Mouse (Mus musculus) lung, postnatal 10 days (tissue): ENCODE results near the gene Auts2.

ENCODE experiments used
- DNase-seq: peaks from one replicate; pipeline ENCODE4 v3.0.0; 2021

Auts2 gene

GRCm38 (mm10) chr5:132072356-132072755, 470.8 kb downstream of the Auts2 start:
- DNase-seq: no peak

DNA sequence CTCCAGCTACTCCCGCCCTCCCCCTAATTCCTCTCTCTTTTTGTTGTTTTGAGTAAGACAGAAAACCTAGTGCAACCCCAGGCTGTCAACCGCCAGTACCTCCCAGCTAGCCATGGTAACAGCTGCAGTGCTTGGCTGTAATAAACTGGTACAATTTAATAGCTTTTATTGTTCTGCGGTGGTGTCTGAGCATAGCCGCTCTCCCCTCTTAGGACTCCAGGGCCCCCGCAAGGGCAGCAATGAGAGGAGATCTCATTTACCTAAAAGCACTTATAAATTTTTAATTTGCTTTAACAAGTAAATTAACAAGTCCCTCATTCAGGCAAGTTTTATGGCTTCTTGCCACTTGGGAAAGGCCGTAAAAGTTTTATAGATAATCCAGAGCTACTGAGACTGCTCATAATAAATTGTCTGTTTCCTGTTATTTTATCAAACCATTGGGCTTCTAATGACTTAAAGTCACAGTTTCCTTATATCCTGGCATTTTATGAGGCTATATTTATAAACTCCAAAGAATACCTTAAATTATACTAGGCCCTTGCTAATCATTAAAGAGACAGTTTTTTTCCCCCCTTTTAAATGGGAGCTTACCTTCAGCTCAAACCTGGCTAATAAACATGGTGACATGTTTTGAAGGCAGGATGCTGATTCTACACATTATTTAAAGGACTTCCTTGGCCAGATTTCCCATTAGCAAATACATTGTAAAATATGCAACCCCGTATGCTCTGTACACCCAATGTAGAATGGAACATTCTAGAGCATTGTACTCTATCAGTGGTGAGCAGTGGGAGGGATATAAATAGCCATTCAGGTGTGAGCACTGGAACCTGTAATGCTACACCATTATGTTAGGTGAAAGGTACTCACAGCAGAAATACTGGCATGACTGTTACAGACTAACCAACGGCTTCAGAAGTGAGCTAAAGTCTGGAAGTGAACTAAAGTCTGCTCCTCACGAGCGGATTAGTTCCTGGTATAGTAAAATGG, 475.1 kb downstream of the Auts2 start:
- DNase-seq: no peak

DNA sequence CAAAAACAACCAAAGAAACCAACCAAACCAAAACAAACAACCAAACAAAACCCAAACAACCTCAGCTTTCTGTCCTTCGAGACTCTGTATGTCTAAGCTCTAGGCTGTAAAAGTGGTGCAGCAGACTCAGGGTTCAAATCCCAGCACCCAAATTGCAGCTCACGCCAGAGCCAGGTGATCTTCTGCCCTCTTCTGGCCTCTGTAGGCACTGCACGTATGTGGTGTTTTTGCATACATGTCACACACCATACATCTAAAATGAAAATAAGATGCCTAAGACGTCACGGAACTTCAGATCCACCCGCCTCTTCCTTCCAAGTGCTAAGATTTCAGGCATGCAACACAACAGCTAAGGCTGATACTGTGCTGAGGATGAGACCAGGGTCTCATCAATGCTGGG, 483.0 kb downstream of the Auts2 start:
- no peak for DNase-seq

DNA sequence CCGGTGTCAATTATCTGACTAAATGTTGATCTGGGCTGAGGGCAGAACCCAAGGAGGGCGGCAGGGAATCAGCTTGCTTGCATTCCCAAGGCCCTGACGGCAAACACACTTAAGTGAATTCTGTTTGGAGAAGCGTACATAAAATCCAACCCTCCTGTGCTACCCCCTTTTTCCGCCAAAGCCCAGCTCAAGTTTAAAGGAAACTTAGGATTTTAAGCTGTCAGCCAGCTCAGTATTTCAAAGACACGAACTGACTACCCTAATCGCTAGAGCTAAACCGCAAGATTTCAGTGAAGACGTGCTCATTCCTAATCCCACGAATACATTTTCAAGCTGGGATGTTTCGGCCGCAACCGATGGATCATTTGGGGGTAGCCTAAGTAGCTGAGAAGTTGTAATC, 490.5 kb downstream of the Auts2 start:
- DNase-seq: no peak

DNA sequence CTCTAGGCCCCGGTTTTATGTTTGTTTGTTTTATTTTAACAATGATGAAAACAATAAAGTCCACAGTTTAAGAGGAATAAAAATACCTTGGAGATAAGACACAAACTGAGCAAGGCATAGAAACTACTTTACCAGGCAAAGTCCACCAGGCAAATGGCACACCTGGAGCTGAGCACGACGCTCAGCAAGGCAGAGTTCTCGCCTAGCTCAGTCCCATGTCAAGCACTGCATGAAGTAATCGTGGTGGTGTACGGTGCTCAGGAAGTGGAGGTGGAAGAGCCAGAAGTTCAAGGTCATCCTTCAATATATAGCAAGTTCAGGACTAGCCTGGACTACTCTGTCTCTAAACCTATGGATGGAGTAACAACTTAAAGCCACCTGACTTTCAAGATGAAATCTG, 503.6 kb downstream of the Auts2 start:
- no peak for DNase-seq

- DNase-seq: no peak
Measured at GRCm38 (mm10) chr5:132033491-132034350, 509.4 kb downstream of the Auts2 start.

DNA sequence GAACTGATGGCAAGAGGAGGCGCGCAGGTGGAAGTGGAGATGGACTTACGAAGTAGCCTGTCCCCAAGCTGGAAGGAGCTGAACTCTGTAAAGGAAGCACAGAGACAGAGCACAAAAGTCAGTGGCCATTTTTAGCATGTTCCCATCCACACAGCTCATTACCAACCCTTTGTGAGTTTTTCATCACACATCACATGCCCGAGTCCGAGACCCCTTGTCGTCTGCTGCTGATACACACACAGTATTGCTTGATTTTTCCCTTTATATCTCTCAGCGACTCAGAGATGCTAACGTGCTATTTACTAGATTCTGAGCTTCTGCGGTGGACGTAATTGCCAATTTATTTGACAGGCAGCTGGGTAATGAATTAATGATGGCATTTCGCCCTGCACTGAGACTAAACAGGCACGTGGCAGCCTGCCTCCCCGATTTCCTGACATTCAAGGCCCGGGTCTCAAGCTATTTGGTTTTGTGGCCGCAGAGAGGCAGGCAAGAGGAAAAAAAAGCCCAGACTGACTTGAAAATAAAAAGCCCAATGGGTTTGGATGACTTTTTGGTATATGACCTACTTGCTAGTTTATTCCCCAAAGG, 512.1 kb downstream of the Auts2 start:
- DNase-seq: peak; percentile 34

DNA sequence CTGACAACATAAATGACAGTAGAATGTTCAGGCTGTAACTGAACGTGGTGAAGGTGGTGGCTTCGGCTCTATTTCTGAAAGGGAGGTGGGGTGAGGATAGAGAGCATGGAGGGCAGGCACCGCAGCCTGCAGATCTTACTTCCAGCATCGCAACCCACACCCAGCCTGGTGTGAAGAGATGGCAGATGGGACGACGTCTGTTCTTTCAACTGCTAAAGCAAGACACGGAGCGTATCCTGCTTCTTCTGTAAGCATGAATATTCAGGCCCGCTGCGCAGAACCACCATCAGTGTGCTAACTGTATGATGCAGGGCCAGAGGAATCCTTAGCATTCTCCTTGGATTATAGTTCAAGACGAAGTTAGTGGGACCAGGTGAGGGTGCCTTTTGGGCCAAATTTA, 513.5 kb downstream of the Auts2 start:
- DNase-seq: no peak

DNA sequence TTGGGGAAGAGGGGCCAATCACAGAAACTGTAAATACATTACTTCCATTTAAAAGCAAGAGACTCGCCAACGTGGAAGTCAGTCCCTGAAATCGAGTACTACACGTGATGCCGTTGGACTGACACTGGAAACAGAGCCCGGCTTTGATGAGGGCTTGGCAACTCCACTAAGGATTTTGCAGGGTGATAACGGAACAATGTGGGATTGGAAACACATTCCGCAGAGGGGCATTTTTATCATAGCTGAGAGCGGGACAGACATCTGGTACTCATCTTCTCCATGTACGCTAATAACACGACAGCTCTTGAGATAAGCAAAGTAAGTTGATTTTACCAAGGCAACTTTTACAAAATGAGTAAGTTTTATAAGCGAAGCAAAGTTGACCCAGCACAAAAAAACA, 514.1 kb downstream of the Auts2 start:
- peak; percentile 10 for DNase-seq

DNA sequence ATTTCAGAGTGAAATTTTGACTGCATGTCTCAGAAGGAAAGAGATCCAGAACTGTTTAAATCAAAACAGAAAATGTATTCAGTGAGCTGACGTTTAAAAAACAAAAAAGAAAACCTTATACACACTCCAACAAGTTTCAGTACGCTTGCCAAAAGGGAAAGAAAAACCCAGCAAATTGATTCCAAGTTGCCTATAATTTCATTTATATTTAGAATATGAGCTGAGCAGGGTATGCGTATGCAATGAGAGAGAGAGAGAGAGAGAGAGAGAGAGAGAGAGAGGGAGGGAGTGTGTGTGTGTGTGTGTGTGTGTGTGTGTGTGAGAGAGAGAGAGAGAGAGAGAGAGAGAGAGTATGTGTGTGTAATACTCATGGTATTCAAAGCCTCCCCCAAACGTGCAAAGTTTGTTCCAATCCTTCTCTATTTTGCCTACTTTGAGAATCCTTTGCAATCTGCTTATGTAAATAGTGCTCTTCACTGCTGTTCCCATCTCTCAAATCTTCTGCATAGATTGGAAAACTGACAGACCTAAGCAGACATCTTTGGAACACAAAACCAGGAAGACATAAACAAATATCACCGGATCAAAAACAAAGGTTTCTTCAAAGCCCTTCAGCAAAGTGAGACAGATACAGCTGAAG, 515.2 kb downstream of the Auts2 start:
- no peak for DNase-seq

DNA sequence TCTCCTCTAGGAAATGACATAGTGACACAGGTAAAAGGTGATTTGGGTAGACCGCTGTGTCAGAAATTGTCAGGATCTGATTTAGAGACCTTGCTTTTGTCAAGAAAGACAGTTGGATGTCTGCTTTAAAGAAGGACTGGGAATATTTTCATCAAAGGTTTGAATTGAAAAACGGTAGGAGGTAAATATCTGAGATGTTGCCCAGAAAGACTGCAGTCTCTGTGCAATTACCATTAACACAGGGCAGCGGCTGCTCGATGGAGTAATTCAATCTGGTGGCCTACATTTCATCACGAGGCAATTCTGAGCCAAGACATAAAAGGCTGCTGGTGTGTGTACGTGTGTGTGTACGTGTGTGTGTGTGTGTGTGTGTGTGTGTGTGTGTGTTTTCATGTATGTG, 529.8 kb downstream of the Auts2 start:
- DNase-seq: no peak

DNA sequence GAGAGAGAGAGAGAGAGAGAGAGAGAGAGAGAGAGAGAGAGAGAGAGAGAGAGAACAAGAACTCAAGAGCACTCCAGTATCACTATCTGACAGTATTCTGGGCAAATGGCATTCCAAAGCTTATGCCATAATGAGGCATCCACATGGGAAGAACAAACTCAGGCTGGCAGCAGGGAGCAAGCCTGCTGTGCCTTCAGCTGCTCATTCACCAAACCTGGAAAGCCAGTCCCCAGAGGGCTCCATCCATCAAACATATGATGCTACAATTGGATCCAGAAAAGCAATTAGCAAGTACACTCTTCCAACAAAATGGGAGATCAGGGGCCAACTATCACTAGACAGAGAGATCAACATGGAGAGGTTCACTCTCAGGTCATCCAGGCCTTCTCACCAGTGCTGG, 531.3 kb downstream of the Auts2 start:
- DNase-seq: no peak

- DNase-seq: no peak
Measured at GRCm38 (mm10) chr5:132008703-132009222, 534.4 kb downstream of the Auts2 start.

DNA sequence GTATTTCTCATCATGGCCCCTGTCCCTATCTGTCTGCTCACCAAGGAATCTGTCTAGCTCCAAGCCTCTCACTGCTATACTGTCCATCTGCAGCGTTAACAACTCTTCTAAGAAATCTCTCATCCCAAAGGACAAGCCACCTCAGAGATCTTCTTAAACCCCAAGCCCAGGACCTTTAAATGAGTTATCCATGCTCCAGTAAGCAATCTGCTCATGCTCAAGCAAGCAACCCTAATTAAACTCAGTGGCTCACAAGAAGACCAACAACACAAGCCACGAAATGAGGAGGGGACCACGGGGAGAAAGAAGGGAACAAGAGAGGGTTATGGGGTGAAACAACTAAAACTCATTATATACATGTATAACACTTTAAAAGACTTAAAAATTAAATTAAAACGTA, 535.2 kb downstream of the Auts2 start:
- DNase-seq: no peak

DNA sequence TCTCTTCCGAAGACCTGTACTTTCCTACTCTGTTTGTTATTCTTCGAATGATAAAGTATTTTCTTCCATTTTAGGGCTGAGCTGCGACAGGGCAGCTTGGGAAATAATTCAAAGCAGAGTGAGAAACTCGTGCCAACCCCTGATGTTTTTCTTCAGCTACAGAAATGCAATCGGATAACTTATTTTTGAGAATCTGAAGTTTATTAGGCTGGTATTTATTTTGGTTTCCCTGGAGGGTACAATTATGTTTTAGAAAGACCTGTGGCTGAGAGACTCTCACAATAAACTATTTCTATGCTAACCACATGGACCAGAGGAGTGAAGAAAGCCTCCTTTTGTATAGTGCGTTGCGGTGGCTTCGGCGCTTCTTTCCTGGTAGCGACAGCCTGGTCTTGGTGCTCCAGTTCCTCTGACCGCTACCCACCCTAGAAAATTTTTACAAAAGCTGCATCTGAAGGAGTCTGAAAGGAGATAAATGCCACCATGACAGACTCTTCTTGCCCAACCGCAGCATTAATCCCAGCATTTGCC, 550.4 kb downstream of the Auts2 start:
- DNase-seq: no peak

GRCm38 (mm10) chr5:131992268-131992667, 550.9 kb downstream of the Auts2 start:
- no peak for DNase-seq

DNA sequence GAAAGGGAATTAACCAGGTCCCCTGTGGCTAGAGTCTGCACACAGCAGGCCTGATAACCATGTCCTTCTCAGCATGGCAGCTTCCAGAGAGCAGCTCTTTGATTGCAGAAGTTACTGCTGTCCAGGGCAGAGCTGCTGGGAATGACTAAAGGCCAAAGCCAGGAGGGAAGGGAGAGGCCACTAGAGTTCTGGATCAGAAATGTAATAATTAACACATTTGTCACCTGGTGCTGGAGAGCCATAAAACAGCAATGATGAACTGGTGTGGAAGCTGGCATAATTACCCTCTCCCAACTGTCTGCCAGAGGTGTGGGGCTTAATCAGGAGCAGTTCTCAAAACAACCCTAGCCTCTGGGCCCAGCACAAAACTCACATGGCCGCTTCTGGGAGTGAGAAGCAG, 552.6 kb downstream of the Auts2 start:
- DNase-seq: no peak

DNA sequence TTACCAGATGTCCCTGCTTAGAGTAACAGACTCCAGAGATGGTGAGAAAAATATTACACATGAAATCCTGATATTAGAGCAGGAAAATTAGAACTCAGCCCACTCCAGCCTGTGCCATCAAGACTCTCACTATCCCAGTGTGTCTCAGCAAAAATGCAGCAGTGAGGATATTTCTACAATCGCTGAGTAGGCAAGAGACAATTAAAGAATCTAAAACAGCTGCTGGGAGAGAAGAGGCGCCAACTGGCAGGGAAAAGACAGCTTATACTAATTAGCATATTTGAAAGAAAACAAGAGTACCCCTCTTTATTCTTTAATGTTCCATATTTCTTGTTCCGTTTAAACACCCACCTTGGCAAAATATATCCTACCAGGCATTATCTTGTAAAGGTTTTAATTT, 561.7 kb downstream of the Auts2 start:
- DNase-seq: peak; percentile 8

- DNase-seq: no peak
Measured at GRCm38 (mm10) chr5:131978939-131979338, 564.2 kb downstream of the Auts2 start.

GRCm38 (mm10) chr5:131977497-131977896, 565.6 kb downstream of the Auts2 start:
- DNase-seq: no peak

DNA sequence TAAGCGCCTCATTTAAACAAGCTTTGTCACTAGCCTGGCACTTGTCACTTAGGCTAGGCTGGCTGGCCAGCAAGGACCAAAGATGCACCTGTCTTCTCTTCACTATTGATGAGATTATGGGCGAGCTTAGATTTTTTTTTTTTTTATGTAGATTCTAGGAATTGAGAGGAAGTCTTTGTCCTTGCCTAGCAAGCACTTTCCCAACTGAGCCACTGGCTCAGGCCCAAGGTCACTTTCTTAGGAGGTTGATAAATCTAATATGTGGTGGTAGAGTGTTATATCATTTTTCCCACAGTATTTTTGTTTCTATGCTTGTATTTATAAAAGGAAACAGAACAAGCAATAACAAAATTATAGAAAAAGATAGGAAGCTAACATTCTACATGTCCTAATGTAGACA, 571.2 kb downstream of the Auts2 start:
- DNase-seq: no peak

DNA sequence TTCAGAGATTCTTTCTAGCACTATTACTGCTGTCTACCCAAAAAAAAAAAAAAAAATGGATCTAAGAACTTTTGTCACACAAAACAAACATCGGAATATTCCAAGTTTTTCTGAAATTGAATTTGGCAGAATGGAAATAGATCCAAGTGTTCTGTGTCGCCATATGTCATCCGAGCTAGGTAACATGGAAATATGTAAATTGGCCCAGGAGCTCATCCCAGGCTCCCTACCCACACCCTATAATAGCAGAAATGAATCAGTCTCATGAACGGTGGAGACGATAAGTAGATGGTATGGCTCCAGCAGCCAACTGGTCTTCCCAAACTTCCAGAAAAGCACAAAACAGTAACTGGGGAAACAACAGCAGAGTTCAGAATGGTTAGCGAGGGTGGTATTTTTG, 577.6 kb downstream of the Auts2 start:
- DNase-seq: no peak
